Mouse (Mus musculus) bone marrow, adult 2 months (tissue): ENCODE measurements around the gene Gm20431. TPM values are rescaled to one million over a fixed set of nuclear protein-coding genes. Genes with fewer than 3 reads are reported as not detected.
A peak's percentile ranks its signal among the peaks of the same experiment; 100 is the strongest.

Experiments used
- H3K27ac ChIP-seq: fragments of 200-500 bp; 2 replicates; pipeline ENCODE4 v1.5.1; 2012; ENCODE audit warnings: low read depth, mild to moderate bottlenecking, control low read depth, inconsistent platforms, low read length; ENCODE audit not compliant: control insufficient read depth, poor library complexity, insufficient read depth
- H3K4me1 ChIP-seq: fragments of 200-500 bp; 2 replicates; pipeline ENCODE4 v1.6.1; 2011; ENCODE audit warnings: low read length; ENCODE audit not compliant: control insufficient read depth, insufficient read depth
- H3K4me3 ChIP-seq: fragments of 200-500 bp; replicated peaks from 2 replicates; pipeline ENCODE3; 2011; ENCODE audit warnings: mild to moderate bottlenecking, low read depth, low read length, control low read depth; ENCODE audit not compliant: control insufficient read depth
- CTCF ChIP-seq: fragments of 200-500 bp; IDR thresholded peaks from 2 replicates; pipeline ENCODE4 v1.5.1; 2011; ENCODE audit warnings: low read length, control low read depth; ENCODE audit not compliant: control insufficient read depth, insufficient read depth
- POLR2A ChIP-seq: fragments of 200-500 bp; IDR thresholded peaks from 2 replicates; pipeline ENCODE4 v1.6.1; 2011; ENCODE audit warnings: low read depth, mild to moderate bottlenecking, control low read depth, low read length, borderline replicate concordance; ENCODE audit not compliant: control insufficient read depth
- WGBS: fragments of 180-500 bp; shearing (Covaris S2); methylation state at CpG from one replicate; pipeline ENCODE4 v1.1.7; 2018; 5-methylcytosine and 5-hydroxymethylcytosine counted together
- polyA plus RNA-seq: library from polyadenylated mRNA; stranded (reverse); fragments of >200 nt; gene quantifications from 2 replicates; pipeline ENCODE4 v1.2.4, GENCODE M21; 2011; ENCODE audit warnings: low replicate concordance; ENCODE audit not compliant: missing spikeins, insufficient read depth, insufficient read length

Gene Gm20431
- polyA plus RNA-seq, 1 experiment = not detected

DNA sequence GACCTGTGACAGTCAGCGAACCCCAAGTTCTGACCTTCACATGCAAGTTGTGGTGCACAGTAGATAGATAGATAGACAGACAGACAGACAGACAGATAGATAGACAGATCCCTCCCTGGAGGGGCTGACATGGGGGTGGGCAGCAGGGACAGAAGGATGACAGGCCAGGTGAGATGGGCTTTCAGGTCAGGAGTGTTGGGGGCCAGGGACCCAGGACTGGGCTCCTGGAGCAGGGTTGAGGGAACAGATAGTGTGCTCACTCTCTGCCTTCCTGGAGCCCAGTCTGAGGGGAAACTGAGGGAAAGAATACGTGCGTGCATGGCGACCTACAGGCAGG lies 25.9 kb upstream of the Gm20431 start:
- H3K27ac ChIP-seq = peak overlapping the region; percentile 55
- no peak for TF ChIP-seq POLR2A
- TF ChIP-seq CTCF = no peak
- H3K4me1 ChIP-seq = no peaks in the 10 kb centered on the region; the same call in 1 of the 2 replicates
- H3K4me3 ChIP-seq = no peak overlapping the region
- WGBS = 80% methylated on average over 4 of the region's 4 CpGs

DNA sequence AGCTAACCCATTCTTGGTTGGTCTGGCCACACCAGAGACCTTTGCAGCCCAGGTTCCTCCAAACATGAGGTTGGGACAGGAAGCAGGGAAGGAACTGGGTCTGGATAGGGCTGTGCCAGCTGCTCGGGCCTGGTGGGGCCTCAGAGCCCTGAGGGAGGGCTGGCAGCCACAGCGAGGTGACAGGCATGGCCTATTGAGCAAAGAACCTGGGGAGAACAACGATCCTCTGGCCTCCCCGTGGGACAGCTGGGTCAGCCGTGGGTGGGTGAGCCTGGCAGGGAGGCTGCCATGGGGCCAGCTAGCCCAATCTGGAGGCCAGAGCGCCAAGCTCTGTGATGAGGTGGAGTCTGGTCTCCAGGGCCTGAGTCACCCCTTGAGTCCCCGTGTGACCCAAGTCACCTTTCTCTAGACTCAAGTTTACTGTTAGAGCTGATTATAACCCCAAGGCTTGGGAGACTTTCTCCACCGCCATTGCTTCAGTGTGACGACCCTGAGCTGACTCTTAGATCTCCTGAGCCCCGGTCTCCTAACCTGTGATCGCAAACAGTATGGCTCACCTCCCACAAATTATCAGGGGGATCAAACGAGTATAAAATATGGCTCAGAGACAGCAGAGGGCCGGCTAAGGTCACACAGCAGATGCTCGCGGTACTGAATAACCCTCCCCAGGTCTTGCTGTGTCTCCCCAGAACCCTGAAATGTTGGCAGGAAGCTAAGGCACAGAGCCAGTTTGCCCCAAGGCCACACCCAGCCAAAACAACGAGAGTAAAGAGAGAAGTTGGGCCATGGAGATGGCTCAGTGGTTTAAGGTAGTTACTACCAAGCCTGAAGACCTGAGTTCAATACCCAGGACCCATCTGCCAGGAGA lies 25.3 kb upstream of the Gm20431 start:
- H3K27ac ChIP-seq = no peak overlapping the region
- 36% methylated on average over 16 of the region's 16 CpGs for WGBS
- TF ChIP-seq CTCF (no peak), POLR2A (no peak)
- H3K4me3 ChIP-seq = no peak overlapping the region
- H3K4me1 ChIP-seq = no peaks in the 10 kb centered on the region; the same call in 1 of the 2 replicates

DNA sequence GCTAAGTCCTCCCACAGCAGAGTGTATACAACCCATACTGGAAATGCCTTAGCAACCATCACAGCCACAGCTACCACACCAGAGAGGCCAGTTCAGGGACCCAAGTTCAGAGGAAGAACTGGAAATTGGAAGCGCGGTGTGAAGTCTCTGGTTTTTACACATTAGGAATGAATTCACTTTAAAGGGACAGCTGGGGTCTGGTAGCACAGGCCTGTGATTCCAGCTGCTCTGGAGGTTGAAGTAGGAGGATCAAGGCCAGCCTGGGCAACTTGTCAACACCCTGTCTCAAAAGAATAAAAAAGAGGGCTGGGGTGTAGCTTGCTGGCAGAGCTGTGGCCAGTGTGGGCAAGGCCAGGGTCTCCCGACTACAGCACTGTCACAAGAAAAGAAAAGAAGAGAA lies 24.6 kb upstream of the Gm20431 start:
- TF ChIP-seq CTCF = no peak
- 83% methylated on average over 3 of the region's 3 CpGs for whole genome bisulfite sequencing
- Histone ChIP-seq H3K4me3 (no peak overlapping the region), H3K27ac (no peak overlapping the region), H3K4me1 (no peaks in the 10 kb centered on the region; the same call in 1 of the 2 replicates)

DNA sequence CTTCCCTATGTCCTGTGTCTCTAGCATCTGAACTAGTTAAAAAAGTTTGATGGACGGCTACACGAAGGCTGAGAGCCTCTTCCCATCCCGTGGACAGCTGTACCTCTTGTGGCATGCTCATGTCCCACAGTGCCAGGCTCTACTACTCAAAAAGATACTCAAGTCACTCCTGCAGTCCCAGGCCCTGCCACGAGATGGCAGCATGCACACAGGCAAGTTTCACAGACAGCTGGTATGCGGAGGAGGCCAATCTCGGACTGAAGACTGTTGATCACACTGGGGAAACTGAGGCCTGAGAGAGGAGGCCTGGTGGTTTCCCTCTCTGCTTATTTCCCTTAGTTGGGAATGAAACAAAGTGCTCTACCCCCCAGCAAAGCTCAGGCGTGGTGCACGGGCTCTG lies 23.8 kb upstream of the Gm20431 start:
- H3K4me3 ChIP-seq = no peak overlapping the region
- no peak overlapping the region for H3K27ac ChIP-seq
- TF ChIP-seq POLR2A (no peak), CTCF (peak; percentile 100)
- no peaks in the 10 kb centered on the region; the same call in 1 of the 2 replicates for H3K4me1 ChIP-seq
- 11% methylated on average over 8 of the region's 8 CpGs for WGBS

DNA sequence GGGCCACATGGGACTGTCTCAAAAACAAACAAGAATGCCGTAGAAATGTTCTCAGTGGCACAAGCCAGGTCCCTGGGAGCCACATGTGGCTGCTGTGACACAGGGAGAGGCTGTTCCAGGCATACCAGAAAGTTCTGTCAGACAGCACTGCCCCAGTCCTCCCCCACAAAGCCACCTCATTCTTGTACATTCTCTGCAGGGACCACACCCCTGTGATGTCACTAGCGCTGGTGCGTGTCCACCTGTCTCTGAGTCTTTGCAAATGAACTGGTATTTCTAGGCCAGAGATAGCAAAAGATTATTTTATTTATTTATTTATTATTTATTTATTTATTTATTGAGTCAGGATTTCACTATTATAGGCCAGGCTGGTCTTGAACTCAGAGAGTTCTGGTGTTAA lies 22.4 kb upstream of the Gm20431 start:
- no peak overlapping the region for H3K27ac ChIP-seq

DNA sequence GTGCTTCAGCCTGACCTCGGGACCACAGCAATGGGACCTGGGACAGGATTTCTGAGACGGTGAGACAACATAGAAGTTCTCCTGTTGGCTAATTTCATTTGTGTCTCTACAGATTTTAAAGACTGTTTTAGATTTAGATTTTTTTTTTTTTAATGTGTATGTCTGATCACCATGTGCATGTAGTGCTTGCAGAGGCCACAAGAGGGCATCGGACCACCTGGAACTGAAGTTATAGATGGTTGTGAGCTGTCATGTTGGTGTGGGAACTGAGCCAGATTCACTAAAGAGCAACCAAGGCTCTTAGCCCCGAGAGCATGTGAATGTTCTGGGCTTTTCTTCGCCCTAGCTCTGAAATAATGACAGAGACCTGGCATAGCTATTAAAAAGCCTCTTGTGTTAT lies 19.4 kb upstream of the Gm20431 start:
- WGBS = 25% methylated on average over 5 of the region's 5 CpGs
- H3K27ac ChIP-seq = no peak overlapping the region
- no peak overlapping the region for H3K4me3 ChIP-seq
- TF ChIP-seq POLR2A (no peak), CTCF (peak; percentile 72)
- H3K4me1 ChIP-seq = no peaks in the 10 kb centered on the region

More for the DNA sequence above, 22.4 kb upstream of the Gm20431 start:
- H3K4me3 ChIP-seq = no peak overlapping the region
- no peak for TF ChIP-seq CTCF
- 86% methylated on average over 3 of the region's 3 CpGs for WGBS
- H3K4me1 ChIP-seq = no peaks in the 10 kb centered on the region; the same call in 1 of the 2 replicates

DNA sequence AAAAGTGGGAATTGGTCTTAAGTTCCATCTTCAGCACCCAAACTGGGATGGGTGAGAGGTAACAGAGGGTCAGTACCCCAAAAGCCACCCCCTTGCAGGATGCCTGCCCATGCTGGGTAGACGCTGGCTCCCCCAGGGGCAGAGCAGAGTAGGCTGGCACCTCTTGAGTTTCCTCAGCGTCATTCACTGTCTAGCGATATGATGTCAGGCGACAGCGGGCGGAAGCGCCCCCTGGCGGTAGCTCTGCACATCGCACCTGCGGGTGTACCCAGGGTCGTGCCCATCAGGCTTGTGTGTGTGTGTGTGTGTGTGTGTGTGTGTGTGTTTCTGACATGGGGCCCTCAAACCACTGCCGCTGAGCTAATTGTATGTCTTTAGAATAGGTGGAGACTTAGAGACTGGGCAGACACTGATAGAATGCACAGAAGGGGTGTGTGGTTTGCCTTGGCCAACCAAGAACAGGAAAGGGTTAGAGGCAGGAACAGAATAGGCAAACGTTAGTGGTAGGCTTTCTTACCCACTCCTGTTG lies 18.7 kb upstream of the Gm20431 start:
- TF ChIP-seq CTCF = peak; percentile 96
- TF ChIP-seq POLR2A = no peak
- Histone ChIP-seq H3K27ac (no peak overlapping the region), H3K4me3 (no peak overlapping the region), H3K4me1 (no peaks in the 10 kb centered on the region)
- under 1% methylated on average over 13 of the region's 13 CpGs for WGBS

DNA sequence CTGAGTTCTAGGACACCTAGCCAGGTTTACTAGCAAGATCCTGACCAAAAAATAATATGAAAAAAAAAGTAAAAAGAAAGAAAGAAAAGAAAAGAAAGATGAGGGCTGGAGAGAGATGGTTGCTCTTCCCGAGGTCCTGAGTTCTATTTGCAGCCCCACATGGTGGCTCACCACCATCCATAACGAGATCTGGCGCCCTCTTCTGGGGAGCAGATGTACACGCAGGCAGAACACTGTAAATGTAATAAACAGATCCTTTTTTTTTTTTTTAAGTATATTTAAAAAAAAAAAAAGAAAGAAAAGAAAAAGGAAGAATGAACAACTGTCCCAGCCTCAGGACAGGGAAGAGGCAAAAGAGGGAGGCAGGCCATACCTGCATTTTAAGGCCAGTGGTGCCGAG lies 17.3 kb upstream of the Gm20431 start:
- WGBS = 50% methylated on average over 5 of the region's 5 CpGs
- TF ChIP-seq POLR2A (no peak), CTCF (peak; percentile 72)
- Histone ChIP-seq H3K27ac (no peak overlapping the region), H3K4me1 (no peaks in the 10 kb centered on the region), H3K4me3 (no peak overlapping the region)
